Mouse (Mus musculus): ENCODE data around the gene Slc16a13. TPM values are rescaled to one million over a fixed set of nuclear protein-coding genes. Genes with fewer than 3 reads are reported as not detected.

The Slc16a13 gene
- polyA plus RNA-seq, 1 experiment from 2014 or later = 3.5 TPM

GRCm38 (mm10) chr11:70189319-70190134 lies 31.3 kb downstream of the Slc16a13 start:
- ATAC-seq (ENCODE audit: insufficient read depth) = no peak
- Histone ChIP-seq H3K27me3 (no peaks in the 10 kb centered on the region), H3K4me2 (no peak overlapping the region), H3K4me1 (replicated peaks) (no peaks in the 10 kb centered on the region), H3K4me3 (replicated peaks) (no peak overlapping the region), H3K36me3 (replicated peaks) (no peaks in the 10 kb centered on the region), H3K27ac (replicated peaks) (no peak overlapping the region), H3K9me3 (replicated peaks) (no peaks in the 10 kb centered on the region), H3K9ac (no peak overlapping the region)
- WGBS (ENCODE audit: insufficient replicate concordance) = 78% methylated on average over 28 of the region's 28 CpGs

- no peaks in the 10 kb centered on the region for H3K27me3 ChIP-seq
- no peak for ATAC-seq (ENCODE audit: insufficient read depth)
- no peak overlapping the region for H3K27ac ChIP-seq (replicated peaks)
- WGBS (ENCODE audit: insufficient replicate concordance) = 32% methylated on average over 7 of the region's 7 CpGs
- no peak overlapping the region for H3K9ac ChIP-seq
- H3K36me3 ChIP-seq (replicated peaks) = no peaks in the 10 kb centered on the region
- H3K4me3 ChIP-seq (replicated peaks) = no peak overlapping the region
- H3K4me2 ChIP-seq = no peak overlapping the region
- no peaks in the 10 kb centered on the region for H3K9me3 ChIP-seq (replicated peaks)
- no peaks in the 10 kb centered on the region for H3K4me1 ChIP-seq (replicated peaks)
These were observed 35.7 kb downstream of the Slc16a13 start for GRCm38 (mm10) chr11:70185120-70185519.

- no peak for ATAC-seq (ENCODE audit: insufficient read depth)
- H3K4me3 ChIP-seq (replicated peaks) = no peak overlapping the region
- no peak overlapping the region for H3K9ac ChIP-seq
- WGBS (ENCODE audit: insufficient replicate concordance) = 73% methylated on average over 4 of the region's 4 CpGs
- no peaks in the 10 kb centered on the region for H3K27me3 ChIP-seq
- no peak overlapping the region for H3K27ac ChIP-seq (replicated peaks)
- no peaks in the 10 kb centered on the region for H3K9me3 ChIP-seq (replicated peaks)
- no peaks in the 10 kb centered on the region for H3K4me1 ChIP-seq (replicated peaks)
- H3K4me2 ChIP-seq = no peak overlapping the region
- no peaks in the 10 kb centered on the region for H3K36me3 ChIP-seq (replicated peaks)
These were observed 40.4 kb downstream of the Slc16a13 start for GRCm38 (mm10) chr11:70180496-70180895.

GRCm38 (mm10) chr11:70179401-70179800 lies 41.5 kb downstream of the Slc16a13 start:
- no peak overlapping the region for H3K27ac ChIP-seq (replicated peaks)
- no peaks in the 10 kb centered on the region for H3K4me1 ChIP-seq (replicated peaks)
- H3K4me2 ChIP-seq = no peak overlapping the region
- no peaks in the 10 kb centered on the region for H3K27me3 ChIP-seq
- H3K9ac ChIP-seq = no peak overlapping the region
- H3K36me3 ChIP-seq (replicated peaks) = no peaks in the 10 kb centered on the region
- no peak overlapping the region for H3K4me3 ChIP-seq (replicated peaks)
- H3K9me3 ChIP-seq (replicated peaks) = no peaks in the 10 kb centered on the region
- no peak for ATAC-seq (ENCODE audit: insufficient read depth)
- WGBS (ENCODE audit: insufficient replicate concordance) = 37% methylated on average over 14 of the region's 14 CpGs

- Histone ChIP-seq H3K4me2 (no peak overlapping the region), H3K36me3 (replicated peaks) (no peaks in the 10 kb centered on the region), H3K27ac (replicated peaks) (no peak overlapping the region), H3K4me1 (replicated peaks) (no peaks in the 10 kb centered on the region), H3K9ac (no peak overlapping the region), H3K9me3 (replicated peaks) (no peaks in the 10 kb centered on the region), H3K4me3 (replicated peaks) (no peak overlapping the region), H3K27me3 (no peaks in the 10 kb centered on the region)
- 55% methylated on average over 11 of the region's 11 CpGs for WGBS (ENCODE audit: insufficient replicate concordance)
- ATAC-seq (ENCODE audit: insufficient read depth) = no peak
These were observed 42.1 kb downstream of the Slc16a13 start for GRCm38 (mm10) chr11:70178756-70179155.

GRCm38 (mm10) chr11:70178311-70178710 lies 42.6 kb downstream of the Slc16a13 start:
- no peak overlapping the region for H3K4me2 ChIP-seq
- 70% methylated on average over 11 of the region's 11 CpGs for WGBS (ENCODE audit: insufficient replicate concordance)

GRCm38 (mm10) chr11:70177647-70178046 lies 43.2 kb downstream of the Slc16a13 start:
- Histone ChIP-seq H3K36me3 (replicated peaks) (no peaks in the 10 kb centered on the region), H3K9me3 (replicated peaks) (no peaks in the 10 kb centered on the region), H3K27me3 (no peaks in the 10 kb centered on the region), H3K4me3 (replicated peaks) (no peak overlapping the region), H3K4me1 (replicated peaks) (no peaks in the 10 kb centered on the region), H3K9ac (no peak overlapping the region), H3K27ac (replicated peaks) (no peak overlapping the region), H3K4me2 (no peak overlapping the region)
- no peak for ATAC-seq (ENCODE audit: insufficient read depth)
- WGBS (ENCODE audit: insufficient replicate concordance) = 59% methylated on average over 8 of the region's 8 CpGs

More at GRCm38 (mm10) chr11:70178311-70178710, 42.6 kb downstream of the Slc16a13 start:
- no peak for ATAC-seq (ENCODE audit: insufficient read depth)
- Histone ChIP-seq H3K4me3 (replicated peaks) (no peak overlapping the region), H3K27ac (replicated peaks) (no peak overlapping the region), H3K9me3 (replicated peaks) (no peaks in the 10 kb centered on the region), H3K27me3 (no peaks in the 10 kb centered on the region), H3K36me3 (replicated peaks) (no peaks in the 10 kb centered on the region), H3K9ac (no peak overlapping the region), H3K4me1 (replicated peaks) (no peaks in the 10 kb centered on the region)

- Histone ChIP-seq H3K4me3 (replicated peaks) (no peak overlapping the region), H3K27me3 (no peaks in the 10 kb centered on the region), H3K9me3 (replicated peaks) (no peaks in the 10 kb centered on the region), H3K36me3 (replicated peaks) (no peaks in the 10 kb centered on the region), H3K9ac (no peak overlapping the region), H3K4me2 (no peak overlapping the region), H3K27ac (replicated peaks) (no peak overlapping the region), H3K4me1 (replicated peaks) (no peaks in the 10 kb centered on the region)
- WGBS (ENCODE audit: insufficient replicate concordance) = 59% methylated on average over 4 of the region's 4 CpGs
- no peak for ATAC-seq (ENCODE audit: insufficient read depth)
These were observed 46.4 kb downstream of the Slc16a13 start for GRCm38 (mm10) chr11:70174491-70174890.

GRCm38 (mm10) chr11:70172298-70172697 lies 48.6 kb downstream of the Slc16a13 start:
- Histone ChIP-seq H3K4me3 (replicated peaks) (no peak overlapping the region), H3K4me1 (replicated peaks) (no peaks in the 10 kb centered on the region), H3K36me3 (replicated peaks) (no peaks in the 10 kb centered on the region), H3K4me2 (no peak overlapping the region), H3K9me3 (replicated peaks) (no peaks in the 10 kb centered on the region), H3K27me3 (no peaks in the 10 kb centered on the region), H3K9ac (no peak overlapping the region), H3K27ac (replicated peaks) (no peak overlapping the region)
- no peak for ATAC-seq (ENCODE audit: insufficient read depth)
- 48% methylated on average over 5 of the region's 5 CpGs for WGBS (ENCODE audit: insufficient replicate concordance)

- Histone ChIP-seq H3K27ac (replicated peaks) (no peak overlapping the region), H3K4me1 (replicated peaks) (no peaks in the 10 kb centered on the region), H3K9ac (no peak overlapping the region), H3K9me3 (replicated peaks) (no peaks in the 10 kb centered on the region), H3K36me3 (replicated peaks) (no peaks in the 10 kb centered on the region), H3K4me2 (no peak overlapping the region), H3K27me3 (no peaks in the 10 kb centered on the region), H3K4me3 (replicated peaks) (no peak overlapping the region)
- whole genome bisulfite sequencing (ENCODE audit: insufficient replicate concordance) = 36% methylated on average over 3 of the region's 3 CpGs
- no peak for ATAC-seq (ENCODE audit: insufficient read depth)
These were observed 49.0 kb downstream of the Slc16a13 start for GRCm38 (mm10) chr11:70171847-70172246.

- Histone ChIP-seq H3K4me1 (replicated peaks) (no peaks in the 10 kb centered on the region), H3K4me2 (no peak overlapping the region), H3K9me3 (replicated peaks) (no peaks in the 10 kb centered on the region), H3K4me3 (replicated peaks) (no peak overlapping the region), H3K36me3 (replicated peaks) (no peaks in the 10 kb centered on the region), H3K9ac (no peak overlapping the region), H3K27me3 (no peaks in the 10 kb centered on the region), H3K27ac (replicated peaks) (no peak overlapping the region)
- WGBS (ENCODE audit: insufficient replicate concordance) = 60% methylated on average over 7 of the region's 7 CpGs
- no peak for ATAC-seq (ENCODE audit: insufficient read depth)
These were observed 49.7 kb downstream of the Slc16a13 start for GRCm38 (mm10) chr11:70171181-70171580.

- H3K4me2 ChIP-seq = no peak overlapping the region
- no peaks in the 10 kb centered on the region for H3K9me3 ChIP-seq (replicated peaks)
- H3K9ac ChIP-seq = no peak overlapping the region
- 65% methylated on average over 7 of the region's 7 CpGs for WGBS (ENCODE audit: insufficient replicate concordance)
- no peaks in the 10 kb centered on the region for H3K27me3 ChIP-seq
- H3K36me3 ChIP-seq (replicated peaks) = no peaks in the 10 kb centered on the region
- no peak overlapping the region for H3K27ac ChIP-seq (replicated peaks)
- no peak for ATAC-seq (ENCODE audit: insufficient read depth)
- no peak overlapping the region for H3K4me3 ChIP-seq (replicated peaks)
- no peaks in the 10 kb centered on the region for H3K4me1 ChIP-seq (replicated peaks)
These were observed 50.6 kb downstream of the Slc16a13 start for GRCm38 (mm10) chr11:70170291-70170690.

Measured in liver, embryonic 15.5 days (tissue).